Mouse (Mus musculus) gastrocnemius, adult 2 months (tissue): ENCODE measurements around the gene Habp2. TPM values are rescaled to one million over a fixed set of nuclear protein-coding genes. Genes with fewer than 3 reads are reported as not detected.

Experiments
- DNase-seq: peaks from one replicate; pipeline ENCODE4 v3.0.0; 2022
- H3K27ac ChIP-seq: fragments of 200-600 bp; 2 replicates; pipeline ENCODE4 v1.8.1; 2022; ENCODE audit warnings: mild to moderate bottlenecking
- H3K4me3 ChIP-seq: fragments of 200-600 bp; 2 replicates; pipeline ENCODE4 v1.8.1; 2022; ENCODE audit warnings: mild to moderate bottlenecking, moderate library complexity
- CTCF ChIP-seq: fragments of 200-600 bp; IDR thresholded peaks from 2 replicates; pipeline ENCODE4 v1.8.1; 2022; ENCODE audit warnings: antibody characterized with exemption, mild to moderate bottlenecking, moderate library complexity
- intact Hi-C: fragments of 180-260 bp; cut with DNase I; formaldehyde crosslinking; loops from one replicate; pipeline ENCODE4 v1.15.1; 2025
- long read RNA-seq, 2 experiments: library from polyadenylated mRNA; stranded (forward); transcript quantifications; one replicate each; pipeline ENCODE4 v2.0.0; 2021
- total RNA-seq, 2 experiments: library from RNA; stranded (reverse); gene quantifications; 2 replicates each; pipeline ENCODE4 v1.2.3; 2021

Gene Habp2
- not detected for total RNA-seq
- long read RNA-seq, experiment 1, result 0 reads
- long read RNA-seq, experiment 2, result 0 reads

GRCm38 (mm10) chr19:56286866-56287265 is at the start of gene Habp2:
Gene Habp2, plus strand, starts transcription at chr19:56287137.
- TF ChIP-seq CTCF, result no peak
- intact Hi-C loops, result no loop called here
- DNase-seq, result no peak
- Histone ChIP-seq H3K27ac (no peak within 1 kb of the TSS), H3K4me3 (no peak within 1 kb of the TSS)

DNA sequence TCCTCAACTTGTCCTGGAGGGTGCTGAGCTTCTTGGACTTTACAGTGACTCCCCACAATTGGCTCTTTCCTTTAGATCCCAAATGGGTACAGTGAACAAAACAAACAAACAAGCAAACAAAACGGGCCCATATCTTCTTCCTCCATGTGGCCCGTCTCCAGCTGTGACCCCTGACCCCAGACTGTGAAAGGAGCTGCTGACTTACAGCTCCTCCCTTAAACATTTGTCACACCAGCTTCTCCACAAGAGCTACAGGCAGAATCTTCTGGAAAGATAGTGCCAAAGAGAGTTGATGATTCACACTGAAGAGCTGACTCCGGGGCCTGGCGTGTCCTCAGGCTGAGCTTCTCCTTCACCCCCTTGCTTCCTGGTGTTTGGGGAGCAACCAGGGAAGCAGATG is 48.4 kb upstream of the Habp2 start:
- intact Hi-C loops, result no loop called here
- no peak for TF ChIP-seq CTCF
- DNase-seq, result no peak
- Histone ChIP-seq H3K4me3 (no peak overlapping the region), H3K27ac (no peak overlapping the region)

- intact Hi-C loops, result no loop called here
- H3K27ac ChIP-seq, result no peak overlapping the region
- no peak for TF ChIP-seq CTCF
- H3K4me3 ChIP-seq, result no peak overlapping the region
- DNase-seq, result no peak
Observed at GRCm38 (mm10) chr19:56245201-56245600, 41.7 kb upstream of the Habp2 start.

GRCm38 (mm10) chr19:56252815-56253214 is 34.1 kb upstream of the Habp2 start:
- DNase-seq, result no peak
- Histone ChIP-seq H3K4me3 (no peak overlapping the region), H3K27ac (no peak overlapping the region)
- intact Hi-C loops, result loop anchor here (10.0 kb wide), 1 partner anchor 918 kb away; no protein-coding TSS in a partner anchor
- no peak for TF ChIP-seq CTCF

DNA sequence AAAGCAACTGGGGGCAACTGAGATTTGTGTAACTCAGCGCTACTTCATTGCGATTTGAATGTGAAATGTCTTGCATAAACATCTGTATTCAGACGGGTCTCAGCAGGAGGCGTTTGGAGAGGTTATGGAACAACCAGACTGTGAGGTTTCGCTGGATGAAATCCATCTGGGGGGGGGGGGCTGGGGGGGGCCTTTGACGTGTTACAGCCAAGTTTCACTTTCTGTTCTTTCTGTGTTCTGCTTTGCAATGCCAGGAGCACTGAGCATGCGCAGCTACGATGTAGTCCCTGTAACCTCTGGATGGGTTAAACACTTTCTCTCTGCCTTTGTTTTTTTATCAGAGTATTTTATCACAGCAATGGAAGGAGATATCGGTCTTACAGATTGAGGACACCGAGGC is 33.7 kb upstream of the Habp2 start:
- Histone ChIP-seq H3K27ac (peak overlapping the region; percentile 52), H3K4me3 (peak overlapping the region; percentile 37)
- no peak for TF ChIP-seq CTCF
- DNase-seq, result peak; percentile 42
- intact Hi-C loops, result loop anchor here (10.0 kb wide), 1 partner anchor 918 kb away; no protein-coding TSS in a partner anchor

- peak; percentile 50 for DNase-seq
- Histone ChIP-seq H3K4me3 (no peak overlapping the region), H3K27ac (no peak overlapping the region)
- intact Hi-C loops, result loop anchor here (2.0 to 10.0 kb wide), 2 partner anchors 40 to 920 kb away; no protein-coding TSS in a partner anchor
- TF ChIP-seq CTCF, result peak; percentile 52
Observed at GRCm38 (mm10) chr19:56254751-56255150, 32.2 kb upstream of the Habp2 start.

DNA sequence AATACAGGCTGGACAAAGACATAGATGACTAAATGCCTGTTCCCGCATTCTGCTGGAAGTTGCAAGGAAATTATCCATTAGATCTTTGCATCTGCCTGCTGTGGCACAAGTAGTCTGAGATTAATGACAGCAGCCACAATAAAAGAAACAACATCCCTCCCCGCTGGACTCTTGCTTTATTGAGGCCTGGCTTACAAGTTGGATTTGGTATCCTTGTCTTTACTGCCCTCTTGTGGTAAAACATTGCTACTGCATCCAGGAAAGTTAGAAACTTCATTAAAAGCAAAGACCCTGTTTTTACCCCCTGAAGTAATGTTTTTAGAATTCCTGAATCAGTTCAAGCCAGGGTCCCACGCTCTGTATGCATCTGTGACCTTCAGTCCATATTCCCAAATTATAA is 31.4 kb upstream of the Habp2 start:
- no peak for DNase-seq
- intact Hi-C loops, result loop anchor here (2.0 to 10.0 kb wide), 2 partner anchors 39 to 921 kb away; no protein-coding TSS in a partner anchor
- H3K4me3 ChIP-seq, result no peak overlapping the region
- no peak overlapping the region for H3K27ac ChIP-seq
- peak; percentile 94 for TF ChIP-seq CTCF

DNA sequence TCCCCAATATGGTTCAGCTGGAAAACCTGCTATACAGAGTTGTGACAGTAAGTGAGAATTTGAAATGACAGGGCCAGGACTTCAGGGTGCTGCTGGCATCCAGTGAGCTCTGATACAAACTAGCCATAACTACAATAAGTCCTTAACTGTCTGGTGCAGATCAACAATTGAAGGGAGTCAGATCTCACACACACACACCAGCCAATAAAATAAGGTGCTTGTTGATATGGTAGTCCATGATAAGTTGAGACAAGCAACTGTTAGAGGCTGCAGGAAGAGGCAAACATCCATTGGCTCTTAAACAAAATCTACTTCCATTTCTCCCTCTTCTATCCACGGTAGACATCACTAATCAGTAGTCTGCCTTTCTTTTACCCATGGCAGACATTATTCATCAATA is 30.7 kb upstream of the Habp2 start:
- TF ChIP-seq CTCF, result no peak
- intact Hi-C loops, result loop anchor here (10.0 kb wide), 1 partner anchor 921 kb away; no protein-coding TSS in a partner anchor
- Histone ChIP-seq H3K27ac (no peak overlapping the region), H3K4me3 (no peak overlapping the region)
- DNase-seq, result no peak

DNA sequence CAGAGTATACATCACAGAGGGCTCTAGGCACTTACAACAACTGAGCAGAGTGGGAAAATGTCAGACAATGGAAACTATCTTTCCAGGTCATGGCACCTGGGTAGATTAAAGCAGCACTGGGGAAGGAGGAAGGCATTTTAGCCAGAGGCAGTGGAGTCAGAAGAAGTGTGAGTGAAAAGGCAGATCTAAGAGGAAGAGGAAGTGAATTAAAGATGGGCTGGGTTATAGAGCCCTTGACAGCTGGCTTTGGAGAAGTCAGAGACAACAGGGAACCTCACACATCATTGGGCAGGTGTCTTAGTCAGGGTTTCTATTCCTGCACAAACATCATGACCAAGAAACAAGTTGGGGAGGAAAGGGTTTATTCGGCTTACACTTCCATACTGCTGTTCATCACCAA is 30.2 kb upstream of the Habp2 start:
- no peak for TF ChIP-seq CTCF
- Histone ChIP-seq H3K4me3 (no peak overlapping the region), H3K27ac (no peak overlapping the region)
- intact Hi-C loops, result loop anchor here (10.0 kb wide), 1 partner anchor 922 kb away; no protein-coding TSS in a partner anchor
- no peak for DNase-seq

GRCm38 (mm10) chr19:56263696-56264095 is 23.2 kb upstream of the Habp2 start:
- Histone ChIP-seq H3K27ac (no peak overlapping the region), H3K4me3 (no peak overlapping the region)
- DNase-seq, result no peak
- no peak for TF ChIP-seq CTCF
- intact Hi-C loops, result no loop called here

DNA sequence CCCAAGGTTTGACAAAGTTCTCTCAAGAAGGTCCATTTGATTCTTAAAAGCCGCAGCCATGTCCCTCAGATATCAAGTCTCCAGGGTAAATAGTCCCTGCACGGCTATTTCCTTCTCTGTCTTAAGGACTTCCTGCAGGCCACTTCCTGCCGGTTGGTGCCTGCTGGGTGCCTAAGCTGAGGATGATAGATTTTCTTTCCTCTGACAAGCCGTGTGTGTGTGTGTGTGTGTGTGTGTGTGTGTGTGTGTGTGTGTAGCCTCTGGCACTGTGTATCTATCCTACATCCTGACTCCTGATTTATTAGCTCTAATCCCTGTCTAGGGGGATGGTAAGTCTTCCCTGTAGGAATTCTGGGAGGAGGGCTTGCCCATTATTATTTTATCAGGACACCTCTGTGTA is 22.8 kb upstream of the Habp2 start:
- Histone ChIP-seq H3K4me3 (no peak overlapping the region), H3K27ac (no peak overlapping the region)
- intact Hi-C loops, result no loop called here
- no peak for TF ChIP-seq CTCF
- DNase-seq, result no peak

- no peak for TF ChIP-seq CTCF
- no peak for DNase-seq
- no peak overlapping the region for H3K4me3 ChIP-seq
- intact Hi-C loops, result no loop called here
- no peak overlapping the region for H3K27ac ChIP-seq
Observed at GRCm38 (mm10) chr19:56265149-56265548, 21.8 kb upstream of the Habp2 start.

DNA sequence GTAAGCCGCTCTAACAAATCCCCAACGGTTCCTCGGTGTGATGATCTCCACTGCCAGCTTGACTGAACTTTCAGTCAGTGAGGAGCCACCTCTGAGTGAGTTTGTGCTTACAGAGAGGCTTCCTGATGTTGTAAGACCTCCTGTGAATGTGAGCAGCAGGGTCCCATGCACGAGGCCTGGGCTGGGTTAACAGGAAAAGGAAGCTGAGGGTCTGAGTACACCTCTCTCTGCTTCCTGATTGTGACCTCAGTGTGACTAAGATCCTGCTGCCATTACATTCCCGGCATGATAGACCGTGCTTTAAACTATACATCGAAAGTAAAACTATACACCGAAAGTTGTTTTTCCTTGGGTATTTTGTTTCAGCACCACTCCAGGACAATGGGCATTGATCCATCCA is 14.9 kb upstream of the Habp2 start:
- no peak for DNase-seq
- TF ChIP-seq CTCF, result no peak
- Histone ChIP-seq H3K4me3 (no peak overlapping the region), H3K27ac (no peak overlapping the region)
- intact Hi-C loops, result no loop called here

- peak; percentile 28; the same call in 1 of the 2 replicates for TF ChIP-seq CTCF
- H3K27ac ChIP-seq, result no peak overlapping the region
- H3K4me3 ChIP-seq, result no peak overlapping the region
- intact Hi-C loops, result no loop called here
- no peak for DNase-seq
Observed at GRCm38 (mm10) chr19:56277140-56277804, 9.7 kb upstream of the Habp2 start.
